20 mouse cellular contexts compared by ENCODE assay signal in the genomic region with DNA sequence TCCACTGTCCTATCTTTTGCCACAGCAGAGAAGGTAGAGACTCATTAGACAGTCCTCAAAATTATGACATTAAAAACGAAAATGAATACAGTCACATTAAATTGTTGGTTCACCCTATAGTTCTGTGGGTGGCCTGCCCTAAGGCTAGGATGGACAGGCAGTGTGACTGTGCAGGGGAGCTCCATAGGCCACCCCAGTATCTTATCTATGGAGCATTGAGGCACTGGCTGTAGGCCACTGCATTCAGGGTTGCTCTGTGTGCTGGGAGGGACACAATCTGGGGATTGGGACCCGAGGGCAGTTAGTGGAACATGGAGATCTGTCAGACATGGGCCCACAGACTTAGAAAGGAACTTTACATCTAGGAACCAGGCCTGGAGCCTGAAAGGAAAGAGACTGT. TPM values are rescaled to one million over a fixed set of nuclear protein-coding genes. Genes with fewer than 3 reads are reported as not detected.
DNase-seq lines count a peak whose midpoint lies in the region; ATAC-seq lines count a peak whose summit lies in the region.
"Had no signal": no experiment of that assay in that cellular context is flagged by ENCODE, and none has a peak within 500 bp of the region (broad histone marks: within the 10 kb centered on the region; RNA-seq: fewer than 3 reads in every experiment).

No protein-coding gene starts in this region.

- peak; percentile 40; the same call in 1 of the 2 replicates for ATAC-seq in hindbrain, embryonic 13.5 days (ENCODE audit: low FRiP score)
- ATAC-seq in erythroblast, adult 5-6 weeks (replicated peaks; ENCODE audit: low FRiP score, poor library complexity, severe bottlenecking): 0 out of 2 replicates have a peak, but pooled peaks have one; percentile 6
- ATAC-seq in hindbrain, embryonic 14.5 days (ENCODE audit: low FRiP score): peak; percentile 53; the same call in 1 of the 2 replicates
- peak; percentile 57 for ATAC-seq in midbrain, embryonic 16.5 days
- ATAC-seq: intestine, embryonic 16.5 days had no signal

- H3K9ac ChIP-seq in hindbrain, embryonic 13.5 days: no peak overlapping the region
- H3K9ac ChIP-seq in hindbrain, embryonic 14.5 days: no peak overlapping the region
- no peak overlapping the region for H3K9ac ChIP-seq in midbrain, embryonic 16.5 days (ENCODE audit: low read depth, low read length)
- H3K9ac ChIP-seq: embryonic facial prominence, embryonic 12.5 days; lung, embryonic 15.5 days had no signal

- 0 out of 2 replicates have a peak, but pooled peaks cover 4% of the 10 kb centered on the region for H3K4me1 ChIP-seq in hindbrain, embryonic 13.5 days (replicated peaks)
- H3K4me1 ChIP-seq in hindbrain, embryonic 10.5 days (replicated peaks): peaks cover 13% of the 10 kb centered on the region
- no peaks in the 10 kb centered on the region for H3K4me1 ChIP-seq in hindbrain, embryonic 14.5 days (replicated peaks; ENCODE audit: control insufficient read depth, insufficient read depth, low read length)
- H3K4me1 ChIP-seq in midbrain, embryonic 16.5 days (ENCODE audit: control insufficient read depth, insufficient read depth, low read length): no peaks in the 10 kb centered on the region

- H3K27ac ChIP-seq in hindbrain, embryonic 13.5 days: no peak overlapping the region
- no peak overlapping the region for H3K27ac ChIP-seq in hindbrain, embryonic 10.5 days
- no peak overlapping the region for H3K27ac ChIP-seq in hindbrain, embryonic 14.5 days
- H3K27ac ChIP-seq in midbrain, embryonic 16.5 days (ENCODE audit: low read length): no peak overlapping the region
- H3K27ac ChIP-seq: embryonic facial prominence, embryonic 12.5 days; lung, embryonic 15.5 days had no signal

- no peak overlapping the region for H3K4me2 ChIP-seq in hindbrain, embryonic 13.5 days
- H3K4me2 ChIP-seq in hindbrain, embryonic 14.5 days (replicated peaks): no peak overlapping the region
- no peak overlapping the region for H3K4me2 ChIP-seq in midbrain, embryonic 16.5 days (ENCODE audit: low read length)
- H3K4me2 ChIP-seq: liver, embryonic 11.5 days had no signal

- WGBS in hindbrain, embryonic 13.5 days: 24% methylated on average over 2 of the region's 2 CpGs
- 29% methylated on average over 2 of the region's 2 CpGs for WGBS in hindbrain, embryonic 10.5 days
- 22% methylated on average over 2 of the region's 2 CpGs for WGBS in hindbrain, embryonic 14.5 days
- 22% methylated on average over 2 of the region's 2 CpGs for WGBS in midbrain, embryonic 16.5 days

- no peak for DNase-seq in hindbrain, embryonic 10.5 days (ENCODE audit: low spot score)
- no peak for DNase-seq in hindbrain, embryonic 14.5 days (ENCODE audit: low spot score)
- no peak for DNase-seq in Muller cell, postnatal 12 days (ENCODE audit: inconsistent ontology term)
- DNase-seq in left cerebral cortex, adult 11 months (ENCODE audit: low spot score): no peak

- H3K4me3 ChIP-seq in hindbrain, embryonic 13.5 days: no peak overlapping the region
- no peak overlapping the region for H3K4me3 ChIP-seq in hindbrain, embryonic 10.5 days
- no peak overlapping the region for H3K4me3 ChIP-seq in hindbrain, embryonic 14.5 days (replicated peaks; ENCODE audit: low read length)
- H3K4me3 ChIP-seq in midbrain, embryonic 16.5 days (ENCODE audit: low read depth, low read length): no peak overlapping the region
- H3K4me3 ChIP-seq: embryonic facial prominence, embryonic 12.5 days; lung, embryonic 15.5 days had no signal

- H3K36me3 ChIP-seq in hindbrain, embryonic 13.5 days: no peaks in the 10 kb centered on the region
- H3K36me3 ChIP-seq in hindbrain, embryonic 10.5 days: no peaks in the 10 kb centered on the region
- H3K36me3 ChIP-seq in hindbrain, embryonic 14.5 days (replicated peaks; ENCODE audit: control insufficient read depth, insufficient read depth): no peaks in the 10 kb centered on the region
- H3K36me3 ChIP-seq in midbrain, embryonic 16.5 days (ENCODE audit: control insufficient read depth, insufficient read depth, low read length): no peaks in the 10 kb centered on the region
- H3K36me3 ChIP-seq: embryonic facial prominence, embryonic 12.5 days; lung, embryonic 15.5 days had no signal

- no peaks in the 10 kb centered on the region for H3K9me3 ChIP-seq in hindbrain, embryonic 13.5 days
- no peaks in the 10 kb centered on the region for H3K9me3 ChIP-seq in hindbrain, embryonic 10.5 days
- H3K9me3 ChIP-seq in hindbrain, embryonic 14.5 days (ENCODE audit: control insufficient read depth, low read length): no peaks in the 10 kb centered on the region
- no peaks in the 10 kb centered on the region for H3K9me3 ChIP-seq in midbrain, embryonic 16.5 days (replicated peaks; ENCODE audit: control insufficient read depth, low read length, poor library complexity, severe bottlenecking)
- H3K9me3 ChIP-seq: embryonic facial prominence, embryonic 12.5 days; lung, embryonic 15.5 days had no signal

- H3K27me3 ChIP-seq in hindbrain, embryonic 13.5 days: peaks cover 27% of the 10 kb centered on the region
- H3K27me3 ChIP-seq in hindbrain, embryonic 10.5 days (ENCODE audit: insufficient read depth, poor library complexity, severe bottlenecking): no peaks in the 10 kb centered on the region; the same call in 1 of the 2 replicates
- no peaks in the 10 kb centered on the region for H3K27me3 ChIP-seq in hindbrain, embryonic 14.5 days (ENCODE audit: control insufficient read depth, insufficient read depth, low read length)
- no peaks in the 10 kb centered on the region; the same call in 1 of the 2 replicates for H3K27me3 ChIP-seq in midbrain, embryonic 16.5 days (ENCODE audit: control insufficient read depth, insufficient read depth, low read depth, low read length)
- H3K27me3 ChIP-seq: embryonic facial prominence, embryonic 12.5 days; lung, embryonic 15.5 days had no signal

RNA-seq across cellular contexts. Expression of gene A630076J17Rik, which starts 3.5 kb away (rescaled TPM):
- not detected in 2 replicates for polyA plus RNA-seq in hindbrain, embryonic 13.5 days (2015; fragmentation: Nextera tagmentation; extraction: Ambion mirVana)
- polyA plus RNA-seq in hindbrain, embryonic 10.5 days (2016; fragmentation: Nextera tagmentation; extraction: Ambion mirVana): not detected in 2 replicates
- total RNA-seq in erythroblast, adult 5-6 weeks (2015; ENCODE audit: low replicate concordance): not detected in 2 replicates
- 0.42 TPM in 1 of 2 replicates, not detected in the other for total RNA-seq in erythroblast, adult 5-6 weeks (2017; ENCODE audit: low replicate concordance)
- not detected in 2 replicates for polyA plus RNA-seq in hindbrain, embryonic 14.5 days (2014; fragmentation: Nextera tagmentation; extraction: Ambion mirVana)
- not detected in 2 replicates for polyA plus RNA-seq in midbrain, embryonic 16.5 days (2015; fragmentation: Nextera tagmentation; extraction: Ambion mirVana)
- total RNA-seq: adrenal gland, adult 2 months; common myeloid progenitor, adult 5-6 weeks; gastrocnemius, adult 8-10 months; heart, postnatal 10 days; left cerebral cortex, postnatal 14 days; neutrophil, adult 5-6 weeks had no signal
- polyA plus RNA-seq: adrenal gland, adult 2 months; cerebellum, adult 2 months; embryonic facial prominence, embryonic 12.5 days; intestine, embryonic 16.5 days; liver, embryonic 11.5 days had no signal

RNA-seq across cellular contexts. Expression of gene Prok1, which starts 5.6 kb away (rescaled TPM):
- polyA plus RNA-seq in hindbrain, embryonic 13.5 days (2015; fragmentation: Nextera tagmentation; extraction: Ambion mirVana): 0.10 and 0.32 TPM in 2 replicates
- polyA plus RNA-seq in hindbrain, embryonic 10.5 days (2016; fragmentation: Nextera tagmentation; extraction: Ambion mirVana): 0.05 TPM in 1 of 2 replicates, not detected in the other
- total RNA-seq in erythroblast, adult 5-6 weeks (2015; ENCODE audit: low replicate concordance): not detected in 2 replicates
- not detected in 2 replicates for total RNA-seq in erythroblast, adult 5-6 weeks (2017; ENCODE audit: low replicate concordance)
- polyA plus RNA-seq in hindbrain, embryonic 14.5 days (2014; fragmentation: Nextera tagmentation; extraction: Ambion mirVana): 0.23 TPM in 1 of 2 replicates, not detected in the other
- polyA plus RNA-seq in midbrain, embryonic 16.5 days (2015; fragmentation: Nextera tagmentation; extraction: Ambion mirVana): 0.07 and 0.08 TPM in 2 replicates
- total RNA-seq: common myeloid progenitor, adult 5-6 weeks; gastrocnemius, adult 8-10 months; heart, postnatal 10 days; left cerebral cortex, postnatal 14 days; neutrophil, adult 5-6 weeks had no signal
- polyA plus RNA-seq: adrenal gland, adult 2 months; C2C12; embryonic facial prominence, embryonic 12.5 days; liver, embryonic 11.5 days; lung, embryonic 15.5 days had no signal

RNA-seq across cellular contexts. Expression of gene Cym, which starts 12.4 kb away (rescaled TPM):
- polyA plus RNA-seq in hindbrain, embryonic 13.5 days (2015; fragmentation: Nextera tagmentation; extraction: Ambion mirVana): 0.13 and 6.0 TPM in 2 replicates
- not detected in 2 replicates for polyA plus RNA-seq in hindbrain, embryonic 10.5 days (2016; fragmentation: Nextera tagmentation; extraction: Ambion mirVana)
- not detected in 2 replicates for total RNA-seq in erythroblast, adult 5-6 weeks (2015; ENCODE audit: low replicate concordance)
- total RNA-seq in erythroblast, adult 5-6 weeks (2017; ENCODE audit: low replicate concordance): not detected in 2 replicates
- not detected in 2 replicates for polyA plus RNA-seq in hindbrain, embryonic 14.5 days (2014; fragmentation: Nextera tagmentation; extraction: Ambion mirVana)
- polyA plus RNA-seq in midbrain, embryonic 16.5 days (2015; fragmentation: Nextera tagmentation; extraction: Ambion mirVana): 0.22 and 0.34 TPM in 2 replicates
- total RNA-seq: common myeloid progenitor, adult 5-6 weeks; gastrocnemius, adult 8-10 months; heart, postnatal 10 days; left cerebral cortex, postnatal 14 days; neutrophil, adult 5-6 weeks had no signal
- polyA plus RNA-seq: C2C12; cerebellum, adult 2 months had no signal

RNA-seq across cellular contexts. Expression of gene Lamtor5, which starts 44.7 kb away (rescaled TPM):
- polyA plus RNA-seq in hindbrain, embryonic 13.5 days (2015; fragmentation: Nextera tagmentation; extraction: Ambion mirVana): 200 TPM in 2 replicates
- polyA plus RNA-seq in hindbrain, embryonic 10.5 days (2016; fragmentation: Nextera tagmentation; extraction: Ambion mirVana): 202 and 225 TPM in 2 replicates
- 38.2 and 42.8 TPM in 2 replicates for total RNA-seq in erythroblast, adult 5-6 weeks (2015; ENCODE audit: low replicate concordance)
- 12.1 and 16.7 TPM in 2 replicates for total RNA-seq in erythroblast, adult 5-6 weeks (2017; ENCODE audit: low replicate concordance)
- 184 and 218 TPM in 2 replicates for polyA plus RNA-seq in hindbrain, embryonic 14.5 days (2014; fragmentation: Nextera tagmentation; extraction: Ambion mirVana)
- 175 and 178 TPM in 2 replicates for polyA plus RNA-seq in midbrain, embryonic 16.5 days (2015; fragmentation: Nextera tagmentation; extraction: Ambion mirVana)

RNA-seq across cellular contexts. Expression of gene Kcna10, which starts 51.1 kb away (rescaled TPM):
- not detected in 2 replicates for polyA plus RNA-seq in hindbrain, embryonic 13.5 days (2015; fragmentation: Nextera tagmentation; extraction: Ambion mirVana)
- not detected in 2 replicates for polyA plus RNA-seq in hindbrain, embryonic 10.5 days (2016; fragmentation: Nextera tagmentation; extraction: Ambion mirVana)
- not detected in 2 replicates for total RNA-seq in erythroblast, adult 5-6 weeks (2015; ENCODE audit: low replicate concordance)
- total RNA-seq in erythroblast, adult 5-6 weeks (2017; ENCODE audit: low replicate concordance): not detected in 2 replicates
- polyA plus RNA-seq in hindbrain, embryonic 14.5 days (2014; fragmentation: Nextera tagmentation; extraction: Ambion mirVana): not detected in 2 replicates
- polyA plus RNA-seq in midbrain, embryonic 16.5 days (2015; fragmentation: Nextera tagmentation; extraction: Ambion mirVana): not detected in 2 replicates
- total RNA-seq: adrenal gland, adult 2 months; common myeloid progenitor, adult 5-6 weeks; gastrocnemius, adult 8-10 months; heart, postnatal 10 days; left cerebral cortex, postnatal 14 days; neutrophil, adult 5-6 weeks had no signal
- polyA plus RNA-seq: adrenal gland, adult 2 months; C2C12; embryonic facial prominence, embryonic 12.5 days; intestine, embryonic 16.5 days; liver, embryonic 11.5 days; lung, embryonic 15.5 days; stomach, embryonic 16.5 days had no signal

Comparison
In these comparisons a context has a peak if more than half of its experiments do, and no peak if none do; other contexts are left out.
1. ATAC-seq: peak in every context shown above with its lines; median percentile 57 in midbrain, embryonic 16.5 days; 53 in hindbrain, embryonic 14.5 days; 40 in hindbrain, embryonic 13.5 days; 6 in erythroblast, adult 5-6 weeks.